Mouse (Mus musculus): ENCODE results near the gene Foxi3. TPM values are rescaled to one million over a fixed set of nuclear protein-coding genes. Genes with fewer than 3 reads are reported as not detected.

Gene Foxi3
- not detected in 2 replicates for polyA plus RNA-seq (2016; fragmentation: Nextera tagmentation; extraction: Ambion mirVana)

DNA sequence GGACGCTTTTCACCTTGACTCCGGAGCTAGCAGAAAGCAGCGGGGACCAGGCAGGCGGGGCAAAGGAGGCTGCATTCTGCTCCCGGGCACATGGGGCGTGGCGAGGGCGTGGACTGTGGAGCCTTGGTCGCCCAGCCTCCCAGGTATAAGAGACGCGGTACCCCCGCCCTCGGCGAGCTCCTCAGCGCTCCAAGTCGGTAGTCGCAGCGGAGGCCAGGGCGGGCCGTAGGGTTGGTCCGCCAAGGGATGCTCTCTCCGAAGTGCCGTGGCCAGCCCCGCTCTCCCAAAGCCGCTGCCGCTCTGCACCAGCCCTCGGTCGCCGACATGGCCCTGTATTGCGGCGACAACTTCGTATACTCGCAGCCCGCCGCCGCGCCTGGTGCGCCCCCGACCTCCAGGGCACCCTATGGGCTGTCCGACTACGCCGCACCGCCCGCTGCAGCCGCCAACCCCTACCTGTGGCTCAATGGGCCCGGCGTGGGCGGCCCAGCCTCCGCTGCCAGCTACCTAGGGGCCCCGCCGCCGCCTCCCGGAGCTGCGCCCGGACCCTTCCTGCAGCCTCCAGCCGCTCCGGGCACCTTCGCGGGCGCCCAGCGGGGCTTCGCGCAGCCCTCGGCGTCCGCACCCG lies at the start of gene Foxi3:
Gene Foxi3, plus strand, starts transcription at position 247 of the 628 bp plus-strand sequence.
- no peaks in the 10 kb centered on the region for H3K36me3 ChIP-seq
- H3K27ac ChIP-seq = no peak within 1 kb of the TSS
- H3K27me3 ChIP-seq = peaks cover 78% of the 10 kb centered on the region
- H3K4me2 ChIP-seq (replicated peaks) = peak within 1 kb of the TSS; percentile 87
- no peaks in the 10 kb centered on the region for H3K9me3 ChIP-seq (replicated peaks)
- H3K4me1 ChIP-seq = peaks cover 9% of the 10 kb centered on the region
- H3K9ac ChIP-seq = 0 out of 2 replicates have a peak within 1 kb of the TSS, but pooled peaks have one; percentile 9
- ATAC-seq (ENCODE audit: low FRiP score) = peak; percentile 65
- 1% methylated on average over 67 of the region's 67 CpGs for WGBS
- H3K4me3 ChIP-seq = peak within 1 kb of the TSS; percentile 46

GRCm38 (mm10) chr6:70909572-70909971 lies 46.8 kb upstream of the Foxi3 start:
- Histone ChIP-seq H3K27ac (no peak overlapping the region), H3K4me1 (peaks cover 5% of the 10 kb centered on the region), H3K27me3 (peaks cover 13% of the 10 kb centered on the region; the same call in 1 of the 2 replicates), H3K4me2 (replicated peaks) (no peak overlapping the region), H3K36me3 (peaks cover 18% of the 10 kb centered on the region), H3K9me3 (replicated peaks) (no peaks in the 10 kb centered on the region), H3K9ac (no peak overlapping the region), H3K4me3 (no peak overlapping the region)
- 88% methylated on average over 7 of the region's 7 CpGs for WGBS
- ATAC-seq (ENCODE audit: low FRiP score) = no peak

DNA sequence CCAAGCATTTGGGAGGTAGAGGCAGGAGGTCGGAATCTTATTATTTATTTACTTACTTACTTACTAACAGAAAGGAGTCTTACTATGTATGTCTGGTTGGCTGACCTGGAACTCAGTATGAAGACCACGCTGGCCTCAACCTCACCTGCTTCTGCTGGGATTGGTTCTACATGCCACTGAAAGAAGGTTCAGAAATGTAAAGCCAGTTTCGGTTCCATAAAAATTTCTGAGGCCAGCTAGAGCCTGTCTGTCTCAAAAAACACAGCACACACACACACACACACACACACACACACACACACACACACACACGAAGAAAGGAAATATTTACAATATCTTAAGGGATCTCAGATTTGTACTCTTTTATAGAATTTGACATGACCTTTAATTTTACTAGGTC lies 46.0 kb upstream of the Foxi3 start:
- Histone ChIP-seq H3K4me1 (peaks cover 5% of the 10 kb centered on the region), H3K27me3 (peaks cover 13% of the 10 kb centered on the region; the same call in 1 of the 2 replicates), H3K9ac (no peak overlapping the region), H3K4me2 (replicated peaks) (no peak overlapping the region), H3K36me3 (peaks cover 15% of the 10 kb centered on the region), H3K27ac (no peak overlapping the region), H3K4me3 (no peak overlapping the region), H3K9me3 (replicated peaks) (no peaks in the 10 kb centered on the region)
- WGBS = 80% methylated on average over 4 of the region's 4 CpGs
- no peak for ATAC-seq (ENCODE audit: low FRiP score)

DNA sequence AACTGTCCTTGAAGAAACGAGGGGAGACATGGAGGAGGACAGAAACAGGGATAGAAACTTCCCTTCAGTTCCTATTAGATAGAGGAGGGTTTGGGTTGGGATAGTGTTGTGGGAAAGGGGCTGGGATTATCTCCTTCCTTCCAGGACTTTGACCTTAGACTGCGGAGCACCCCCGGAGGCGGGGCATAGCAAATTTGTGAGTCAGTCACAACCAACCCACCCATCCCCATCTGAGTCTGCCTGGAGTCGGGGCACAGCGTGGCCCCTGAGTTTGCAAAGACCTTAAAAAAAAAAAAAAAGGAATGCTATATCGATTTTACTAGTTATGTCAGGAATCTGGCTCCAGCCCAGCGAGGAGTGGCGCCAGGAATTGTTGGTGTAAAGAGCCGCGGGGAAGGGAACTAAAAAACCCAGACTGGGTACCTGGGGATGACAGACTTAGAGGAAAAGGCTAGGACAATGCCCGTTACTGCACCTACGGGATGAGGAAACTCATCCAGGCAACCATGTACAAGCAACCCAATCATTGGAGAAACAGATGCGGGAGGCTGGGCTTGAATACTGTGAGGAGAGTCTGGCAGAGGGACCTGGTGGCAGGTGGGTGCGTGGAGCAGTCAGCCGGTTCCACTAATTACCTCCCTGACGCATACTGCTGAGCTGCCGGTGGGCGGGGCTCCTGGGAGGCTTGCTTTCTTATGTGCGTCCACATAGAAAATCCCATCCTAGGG lies 44.5 kb upstream of the Foxi3 start:
- peaks cover 5% of the 10 kb centered on the region for H3K4me1 ChIP-seq
- H3K9me3 ChIP-seq (replicated peaks) = no peaks in the 10 kb centered on the region
- 11% methylated on average over 20 of the region's 20 CpGs for WGBS
- H3K27ac ChIP-seq = no peak overlapping the region
- no peaks in the 10 kb centered on the region for H3K36me3 ChIP-seq
- peak overlapping the region; percentile 36 for H3K4me2 ChIP-seq (replicated peaks)
- peaks cover 13% of the 10 kb centered on the region; the same call in 1 of the 2 replicates for H3K27me3 ChIP-seq
- 0 out of 2 replicates have a peak, but pooled peaks have one; percentile 26 for ATAC-seq (ENCODE audit: low FRiP score)
- H3K4me3 ChIP-seq = 0 out of 2 replicates have a peak overlapping the region, but pooled peaks have one; percentile 2
- no peak overlapping the region; the same call in 1 of the 2 replicates for H3K9ac ChIP-seq

DNA sequence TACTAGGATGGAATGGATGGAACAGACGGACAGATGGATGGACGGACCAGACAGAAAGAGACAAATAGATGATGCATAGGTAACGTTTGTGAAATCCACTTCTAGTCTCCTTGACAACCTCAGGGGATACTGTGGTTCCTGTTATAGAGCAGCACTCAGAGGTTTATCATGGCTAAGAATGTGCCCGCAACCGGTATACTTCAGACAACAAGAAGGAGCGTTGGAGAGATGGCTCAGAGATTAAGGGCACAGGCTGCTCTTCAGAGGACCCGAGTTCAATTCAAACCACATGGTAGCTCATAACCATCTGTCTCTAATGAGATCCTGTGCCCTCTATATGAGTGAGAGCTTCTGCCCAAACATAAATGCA lies 44.0 kb upstream of the Foxi3 start:
- peaks cover 5% of the 10 kb centered on the region for H3K4me1 ChIP-seq
- H3K9me3 ChIP-seq (replicated peaks) = no peaks in the 10 kb centered on the region
- H3K36me3 ChIP-seq = no peaks in the 10 kb centered on the region
- no peak for ATAC-seq (ENCODE audit: low FRiP score)
- H3K27ac ChIP-seq = no peak overlapping the region
- H3K9ac ChIP-seq = no peak overlapping the region
- peak overlapping the region; percentile 36; the same call in 1 of the 2 replicates for H3K4me2 ChIP-seq (replicated peaks)
- 0 out of 2 replicates have a peak overlapping the region, but pooled peaks have one; percentile 2 for H3K4me3 ChIP-seq
- WGBS = 71% methylated on average over 7 of the region's 7 CpGs
- peaks cover 13% of the 10 kb centered on the region; the same call in 1 of the 2 replicates for H3K27me3 ChIP-seq

DNA sequence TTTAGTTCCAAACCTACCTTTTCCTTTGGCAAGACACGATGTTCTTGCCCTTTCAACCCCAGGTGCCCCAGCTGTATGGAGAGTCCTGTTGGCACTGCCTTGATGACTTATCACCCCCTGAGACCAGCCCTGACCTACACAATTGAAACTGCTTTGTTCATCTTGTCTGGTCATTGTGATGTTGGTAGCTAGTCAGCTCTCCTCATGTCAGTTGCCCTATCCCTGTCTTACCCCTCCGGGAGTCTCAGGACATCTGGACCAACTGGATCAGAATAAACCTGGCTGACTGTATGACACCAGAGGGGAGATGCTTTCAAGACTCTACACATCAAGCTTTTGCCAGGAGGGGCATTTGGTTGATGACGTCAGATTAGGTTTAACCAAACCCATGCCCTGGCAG lies 37.5 kb upstream of the Foxi3 start, which contains the start of gene Tex37:
Gene Tex37, minus strand, starts transcription at position 101 of the 400 bp plus-strand sequence.
- H3K4me1 ChIP-seq = peaks cover 9% of the 10 kb centered on the region

GRCm38 (mm10) chr6:70921274-70922074 lies 34.9 kb upstream of the Foxi3 start:
- H3K9ac ChIP-seq = peak overlapping the region; percentile 55
- no peaks in the 10 kb centered on the region for H3K36me3 ChIP-seq
- 0 out of 2 replicates have a peak, but pooled peaks cover 3% of the 10 kb centered on the region for H3K27me3 ChIP-seq
- peak overlapping the region; percentile 56 for H3K4me2 ChIP-seq (replicated peaks)
- WGBS = 7% methylated on average over 22 of the region's 22 CpGs
- peak; percentile 80 for ATAC-seq (ENCODE audit: low FRiP score)
- H3K4me3 ChIP-seq = peak overlapping the region; percentile 27
- H3K9me3 ChIP-seq (replicated peaks) = no peaks in the 10 kb centered on the region
- peaks cover 9% of the 10 kb centered on the region for H3K4me1 ChIP-seq
- peak overlapping the region; percentile 52 for H3K27ac ChIP-seq

More for the DNA sequence above, 37.5 kb upstream of the Foxi3 start, which contains the start of gene Tex37:
- no peak within 1 kb of the TSS for H3K4me2 ChIP-seq (replicated peaks)
- no peak within 1 kb of the TSS for H3K4me3 ChIP-seq
- H3K27me3 ChIP-seq = 0 out of 2 replicates have a peak, but pooled peaks cover 3% of the 10 kb centered on the region
- 87% methylated on average over 3 of the region's 3 CpGs for WGBS
- ATAC-seq (ENCODE audit: low FRiP score) = no peak
- H3K36me3 ChIP-seq = no peaks in the 10 kb centered on the region
- no peak within 1 kb of the TSS for H3K27ac ChIP-seq
- H3K9me3 ChIP-seq (replicated peaks) = no peaks in the 10 kb centered on the region
- H3K9ac ChIP-seq = no peak within 1 kb of the TSS

DNA sequence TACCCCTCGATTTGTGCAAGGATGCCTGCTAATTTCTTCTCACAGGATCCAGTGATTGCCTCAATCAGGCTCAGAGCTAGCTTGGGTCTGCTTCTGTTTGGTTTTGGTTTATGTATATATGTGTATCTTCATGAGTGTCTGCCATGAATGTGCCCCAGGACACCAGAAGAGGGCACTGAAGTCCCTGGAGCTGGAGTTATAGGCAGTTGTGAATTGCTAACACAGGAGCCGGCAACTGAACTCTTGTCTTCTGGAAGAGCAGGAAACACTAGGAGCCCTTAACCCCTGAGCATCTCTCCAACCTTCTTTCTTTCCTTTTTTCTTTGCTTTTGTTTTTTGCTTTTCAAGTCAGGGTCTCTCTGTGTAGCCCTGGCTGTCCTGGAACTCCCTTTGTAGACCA lies 24.5 kb upstream of the Foxi3 start:
- H3K4me1 ChIP-seq = no peaks in the 10 kb centered on the region
- no peaks in the 10 kb centered on the region for H3K27me3 ChIP-seq
- H3K27ac ChIP-seq = no peak overlapping the region
- ATAC-seq (ENCODE audit: low FRiP score) = no peak
- 92% methylated on average over 2 of the region's 2 CpGs for WGBS
- H3K9me3 ChIP-seq (replicated peaks) = no peaks in the 10 kb centered on the region
- H3K9ac ChIP-seq = no peak overlapping the region
- no peaks in the 10 kb centered on the region for H3K36me3 ChIP-seq
- no peak overlapping the region for H3K4me3 ChIP-seq
- H3K4me2 ChIP-seq (replicated peaks) = no peak overlapping the region

DNA sequence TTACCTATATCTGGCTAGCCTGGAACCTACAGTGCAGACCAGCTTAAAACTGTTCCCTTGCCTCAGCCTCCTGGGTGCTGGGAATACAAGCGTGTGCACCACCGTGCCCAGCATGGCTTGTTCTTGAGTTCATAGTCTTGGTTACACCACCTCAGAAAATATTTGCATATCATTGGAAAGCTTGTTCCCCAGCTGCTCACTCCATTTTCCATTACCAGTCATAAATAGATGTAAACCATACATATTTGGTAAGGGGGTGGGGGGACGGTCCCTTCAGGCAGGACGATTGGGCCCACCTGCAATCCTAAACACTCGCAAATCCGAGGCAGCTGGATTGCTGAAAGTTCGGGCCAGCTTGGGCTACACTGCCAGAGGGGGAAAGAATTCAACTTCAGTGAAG lies 3.1 kb upstream of the Foxi3 start:
- ATAC-seq (ENCODE audit: low FRiP score) = no peak
- H3K27ac ChIP-seq = no peak overlapping the region
- WGBS = 78% methylated on average over 7 of the region's 7 CpGs

DNA sequence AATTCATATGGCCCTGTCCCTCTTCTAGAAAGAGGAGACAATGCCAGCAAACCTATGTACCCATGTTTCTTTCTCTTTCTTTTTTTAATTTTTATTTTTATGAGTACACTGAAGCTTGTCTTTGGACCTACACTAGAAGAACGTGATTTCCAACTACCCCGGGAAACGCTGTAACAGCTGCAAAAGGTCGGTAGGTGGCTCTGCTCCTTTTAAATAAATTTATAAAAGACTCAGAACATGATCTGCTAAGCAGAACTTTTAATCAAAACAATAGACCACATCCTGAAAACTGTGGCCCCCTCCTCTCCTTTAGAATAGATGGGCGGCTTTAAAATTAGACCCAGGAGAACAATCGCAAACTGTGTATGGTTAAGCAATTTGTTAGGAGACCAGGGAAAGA lies 2.3 kb upstream of the Foxi3 start:
- H3K4me1 ChIP-seq = peaks cover 9% of the 10 kb centered on the region
- no peak overlapping the region for H3K4me2 ChIP-seq (replicated peaks)
- H3K36me3 ChIP-seq = no peaks in the 10 kb centered on the region
- no peak overlapping the region for H3K27ac ChIP-seq
- H3K9ac ChIP-seq = no peak overlapping the region
- ATAC-seq (ENCODE audit: low FRiP score) = no peak
- H3K4me3 ChIP-seq = no peak overlapping the region
- WGBS = 11% methylated on average over 6 of the region's 6 CpGs
- H3K27me3 ChIP-seq = peaks cover 61% of the 10 kb centered on the region
- H3K9me3 ChIP-seq (replicated peaks) = no peaks in the 10 kb centered on the region

More for the DNA sequence above, 3.1 kb upstream of the Foxi3 start:
- Histone ChIP-seq H3K4me2 (replicated peaks) (no peak overlapping the region), H3K36me3 (no peaks in the 10 kb centered on the region), H3K9me3 (replicated peaks) (no peaks in the 10 kb centered on the region), H3K4me3 (no peak overlapping the region), H3K27me3 (peaks cover 54% of the 10 kb centered on the region), H3K9ac (no peak overlapping the region), H3K4me1 (peaks cover 9% of the 10 kb centered on the region)

GRCm38 (mm10) chr6:70955291-70955800 lies 985 bp upstream of the Foxi3 start:
- Histone ChIP-seq H3K9me3 (replicated peaks) (no peaks in the 10 kb centered on the region), H3K36me3 (no peaks in the 10 kb centered on the region), H3K4me1 (peaks cover 9% of the 10 kb centered on the region), H3K9ac (no peak overlapping the region), H3K27ac (no peak overlapping the region), H3K27me3 (peaks cover 70% of the 10 kb centered on the region), H3K4me3 (no peak overlapping the region), H3K4me2 (replicated peaks) (no peak overlapping the region)
- ATAC-seq (ENCODE audit: low FRiP score) = no peak
- WGBS = 4% methylated on average over 14 of the region's 14 CpGs
